Mouse (Mus musculus): ENCODE data around the gene Acsbg2.

DNA sequence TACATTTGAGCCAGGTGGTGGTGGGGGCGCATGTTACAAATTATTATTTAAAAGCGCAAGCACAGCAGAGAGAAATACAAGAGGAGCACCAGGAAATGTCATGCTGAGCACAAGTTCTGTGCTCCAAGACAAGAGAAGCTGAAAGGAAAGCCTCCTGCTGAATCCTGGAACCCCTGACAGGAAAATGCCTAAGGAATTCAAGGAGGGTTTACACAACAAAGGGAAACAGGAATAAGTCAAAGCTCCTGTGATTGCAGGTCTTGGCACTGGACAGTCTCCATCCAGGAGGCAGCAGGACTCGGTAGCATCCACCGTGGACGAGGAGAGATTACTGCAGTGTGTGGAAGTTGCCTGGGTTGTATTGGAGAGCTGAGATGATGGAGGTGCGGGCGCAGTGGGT lies 8.2 kb downstream of the Acsbg2 start:
- TF ChIP-seq EP300 (optimal IDR thresholded peaks at IDR 0.05) (no peak), CTCF (IDR thresholded peaks at IDR 0.05; ENCODE audit: low read depth) (no peak)

All from stomach, postnatal 0 days (tissue).